Mouse (Mus musculus): ENCODE results near the gene Gripap1. TPM values are rescaled to one million over a fixed set of nuclear protein-coding genes. Genes with fewer than 3 reads are reported as not detected.

Gripap1 gene
- polyA plus RNA-seq, 1 experiment from 2014 or later: 61.5 TPM

DNA sequence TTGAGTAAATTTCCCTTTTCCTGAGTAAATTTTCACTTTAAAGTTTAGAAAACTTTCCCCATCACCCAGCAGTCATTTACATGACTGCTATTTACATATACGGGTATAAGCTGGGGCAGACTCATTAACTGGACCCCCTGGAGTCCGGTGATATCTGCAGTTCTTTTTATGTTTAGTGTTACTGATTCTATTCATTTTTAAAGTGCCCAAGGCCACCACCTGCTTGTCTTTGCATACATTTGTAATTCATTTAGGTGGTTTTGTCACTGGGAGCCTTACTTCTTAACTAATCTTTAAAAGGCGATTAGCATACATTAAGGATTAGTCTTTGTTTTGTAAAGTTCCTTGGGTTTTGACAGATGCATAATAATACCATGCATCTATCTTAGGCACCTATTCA lies 80.3 kb downstream of the Gripap1 start:
- Histone ChIP-seq H3K4me3 (ENCODE audit: low read length) (no peak overlapping the region), H3K36me3 (ENCODE audit: control insufficient read depth, insufficient read depth, low read length) (0 out of 2 replicates have a peak, but pooled peaks cover 6% of the 10 kb centered on the region), H3K9me3 (ENCODE audit: control insufficient read depth, low read length) (no peaks in the 10 kb centered on the region), H3K27ac (ENCODE audit: low read depth, low read length) (no peak overlapping the region), H3K4me1 (ENCODE audit: control insufficient read depth, insufficient read depth, low read depth, low read length) (no peaks in the 10 kb centered on the region), H3K27me3 (replicated peaks; ENCODE audit: control insufficient read depth, insufficient read depth, low read length) (no peaks in the 10 kb centered on the region), H3K9ac (ENCODE audit: low read depth, low read length) (no peak overlapping the region), H3K4me2 (ENCODE audit: low read length) (no peak overlapping the region)
- 37% methylated on average over 3 of the region's 3 CpGs for whole genome bisulfite sequencing
- no peak for ATAC-seq

MicroRNAs encoded within 50 kb of the gene (microRNA counts, 519-probe panel; counts per million panel counts)
- 2,433 counts per million, percentile 61 among the panel's probes with 10 or more counts for microRNA mmu-miR-1198

Small RNA genes within 50 kb of the gene (microRNA-seq; reads per million reads assigned to microRNA genes)
- gene Mir1198: 33.3 reads per million, percentile 36 among the genes with 10 or more reads in this experiment

Other genes with a start within 250 kb of the Gripap1 start
- gene Foxp3, start 216.1 kb upstream of the Gripap1 start, polyA plus RNA-seq (2015; fragmentation: Nextera tagmentation; extraction: Ambion mirVana): 0.06 and 0.18 TPM in 2 replicates
- gene Ppp1r3f, start 215.5 kb upstream of the Gripap1 start, polyA plus RNA-seq (2015; fragmentation: Nextera tagmentation; extraction: Ambion mirVana): 7.1 and 8.7 TPM in 2 replicates
- gene Ccdc22, start 184.2 kb upstream of the Gripap1 start, polyA plus RNA-seq (2015; fragmentation: Nextera tagmentation; extraction: Ambion mirVana): 28.0 and 29.5 TPM in 2 replicates
- 0.20 and 0.27 TPM in 2 replicates for gene Cacna1f, start 182.7 kb upstream of the Gripap1 start, polyA plus RNA-seq (2015; fragmentation: Nextera tagmentation; extraction: Ambion mirVana)
- 249 and 292 TPM in 2 replicates for gene Syp, start 151.3 kb upstream of the Gripap1 start, polyA plus RNA-seq (2015; fragmentation: Nextera tagmentation; extraction: Ambion mirVana)
- gene Prickle3, start 132.5 kb upstream of the Gripap1 start, polyA plus RNA-seq (2015; fragmentation: Nextera tagmentation; extraction: Ambion mirVana): 1.7 and 2.2 TPM in 2 replicates
- 21.1 and 24.8 TPM in 2 replicates for gene Plp2, start 118.4 kb upstream of the Gripap1 start, polyA plus RNA-seq (2015; fragmentation: Nextera tagmentation; extraction: Ambion mirVana)
- gene Magix, start 108.5 kb upstream of the Gripap1 start, polyA plus RNA-seq (2015; fragmentation: Nextera tagmentation; extraction: Ambion mirVana): 0.25 and 0.45 TPM in 2 replicates
- gene Gpkow, start 92.6 kb upstream of the Gripap1 start, polyA plus RNA-seq (2015; fragmentation: Nextera tagmentation; extraction: Ambion mirVana): 45.7 and 51.2 TPM in 2 replicates
- 31.6 and 36.3 TPM in 2 replicates for gene Wdr45, start 75.4 kb upstream of the Gripap1 start, polyA plus RNA-seq (2015; fragmentation: Nextera tagmentation; extraction: Ambion mirVana)
- not detected in 2 replicates for gene Gm45208, start 67.5 kb upstream of the Gripap1 start, polyA plus RNA-seq (2015; fragmentation: Nextera tagmentation; extraction: Ambion mirVana)
- 143 and 144 TPM in 2 replicates for gene Praf2, start 61.3 kb upstream of the Gripap1 start, polyA plus RNA-seq (2015; fragmentation: Nextera tagmentation; extraction: Ambion mirVana)
- 52.8 and 55.8 TPM in 2 replicates for gene Ccdc120, start 38.9 kb upstream of the Gripap1 start, polyA plus RNA-seq (2015; fragmentation: Nextera tagmentation; extraction: Ambion mirVana)
- 20.4 and 25.3 TPM in 2 replicates for gene Tfe3, start 27.2 kb upstream of the Gripap1 start, polyA plus RNA-seq (2015; fragmentation: Nextera tagmentation; extraction: Ambion mirVana)
- 5.3 and 6.4 TPM in 2 replicates for gene Kcnd1, start 32.5 kb downstream of the Gripap1 start, polyA plus RNA-seq (2015; fragmentation: Nextera tagmentation; extraction: Ambion mirVana)
- gene Otud5, start 51.6 kb downstream of the Gripap1 start, polyA plus RNA-seq (2015; fragmentation: Nextera tagmentation; extraction: Ambion mirVana): 34.2 and 41.2 TPM in 2 replicates
- 25.7 and 27.0 TPM in 2 replicates for gene Pim2, start 88.5 kb downstream of the Gripap1 start, polyA plus RNA-seq (2015; fragmentation: Nextera tagmentation; extraction: Ambion mirVana)
- 50.7 and 50.9 TPM in 2 replicates for gene Slc35a2, start 94.3 kb downstream of the Gripap1 start, polyA plus RNA-seq (2015; fragmentation: Nextera tagmentation; extraction: Ambion mirVana)
- 204 and 212 TPM in 2 replicates for gene Pqbp1, start 109.5 kb downstream of the Gripap1 start, polyA plus RNA-seq (2015; fragmentation: Nextera tagmentation; extraction: Ambion mirVana)
- 161 and 163 TPM in 2 replicates for gene Timm17b, start 109.6 kb downstream of the Gripap1 start, polyA plus RNA-seq (2015; fragmentation: Nextera tagmentation; extraction: Ambion mirVana)
- not detected in 2 replicates for gene Gm10491, start 118.1 kb downstream of the Gripap1 start, polyA plus RNA-seq (2015; fragmentation: Nextera tagmentation; extraction: Ambion mirVana)
- gene Gm10490, start 119.8 kb downstream of the Gripap1 start, polyA plus RNA-seq (2015; fragmentation: Nextera tagmentation; extraction: Ambion mirVana): not detected in 2 replicates
- gene Pcsk1n, start 130.1 kb downstream of the Gripap1 start, polyA plus RNA-seq (2015; fragmentation: Nextera tagmentation; extraction: Ambion mirVana): 303 and 325 TPM in 2 replicates
- gene Eras, start 138.8 kb downstream of the Gripap1 start, polyA plus RNA-seq (2015; fragmentation: Nextera tagmentation; extraction: Ambion mirVana): 0.15 TPM in 1 of 2 replicates, not detected in the other
- gene Hdac6, start 158.1 kb downstream of the Gripap1 start, polyA plus RNA-seq (2015; fragmentation: Nextera tagmentation; extraction: Ambion mirVana): 70.2 and 75.9 TPM in 2 replicates
- 0.08 and 0.26 TPM in 2 replicates for gene Gata1, start 188.3 kb downstream of the Gripap1 start, polyA plus RNA-seq (2015; fragmentation: Nextera tagmentation; extraction: Ambion mirVana)
- gene Glod5, start 228.7 kb downstream of the Gripap1 start, polyA plus RNA-seq (2015; fragmentation: Nextera tagmentation; extraction: Ambion mirVana): 0.25 and 0.49 TPM in 2 replicates

Data from hindbrain, embryonic 16.5 days (tissue).